Mouse (Mus musculus) CH12.LX (cell line): Measurements from ENCODE around the gene Iqschfp. TPM values are rescaled to one million over a fixed set of nuclear protein-coding genes. Genes with fewer than 3 reads are reported as not detected.

ENCODE experiments used
- DNase-seq: peaks from one replicate; pipeline ENCODE4 v3.0.0-alpha.2; 2013; ENCODE audit errors: extremely low read depth
- H3K27ac ChIP-seq: 2 replicates; pipeline ENCODE4 v1.5.1; 2012; ENCODE audit warnings: low read depth, mild to moderate bottlenecking, control low read depth, moderate library complexity; ENCODE audit not compliant: insufficient read depth
- H3K27me3 ChIP-seq: replicated peaks from 2 replicates; pipeline ENCODE3; 2012; ENCODE audit warnings: inconsistent platforms
- H3K36me3 ChIP-seq, 2 experiments: replicated peaks in 1 of 2; 2 replicates each; pipeline versions ENCODE3 to v1.6.1; 2012; ENCODE audit warnings: inconsistent platforms in 1 of 2, low read length in 1 of 2, mild to moderate bottlenecking in 1 of 2, mixed read lengths in 1 of 2, moderate library complexity in 1 of 2; ENCODE audit not compliant: control insufficient read depth in 1 of 2, insufficient read depth in 1 of 2
- H3K4me1 ChIP-seq, 2 experiments: 2 replicates each; pipeline ENCODE4 v1.6.1; 2012; ENCODE audit warnings: inconsistent platforms in 1 of 2, moderate library complexity in 1 of 2; ENCODE audit not compliant: insufficient read depth in 2 of 2, control insufficient read depth in 1 of 2
- H3K4me2 ChIP-seq: 2 replicates; pipeline ENCODE4 v1.6.1; 2012; ENCODE audit warnings: low read depth, mild to moderate bottlenecking, control low read depth; ENCODE audit not compliant: poor library complexity, insufficient read depth, severe bottlenecking
- H3K4me3 ChIP-seq, 3 experiments: fragments of 150-350 bp in 1 of 3; sonication (generic) in 1 of 3; replicated peaks in 1 of 3; 2 replicates each; pipeline versions ENCODE3 to v1.5.1; 2011 to 2012; ENCODE audit warnings: low read depth in 2 of 3, low read length in 2 of 3, mild to moderate bottlenecking in 2 of 3, moderate library complexity in 2 of 3, control low read depth in 1 of 3, improper control_type of control experiment in 1 of 3, inconsistent platforms in 1 of 3, mixed read lengths in 1 of 3; ENCODE audit not compliant: poor library complexity in 1 of 3
- H3K79me2 ChIP-seq: replicated peaks from 2 replicates; pipeline ENCODE4 v1.6.1; 2012; ENCODE audit warnings: mild to moderate bottlenecking, moderate library complexity; ENCODE audit not compliant: control insufficient read depth, poor library complexity, insufficient read depth, severe bottlenecking; ENCODE audit errors: extremely low read depth
- H3K9ac ChIP-seq: 2 replicates; pipeline ENCODE4 v1.6.1; 2012; ENCODE audit warnings: low read depth, mild to moderate bottlenecking, control low read depth, moderate library complexity; ENCODE audit not compliant: insufficient read depth
- H3K9me3 ChIP-seq: replicated peaks from 2 replicates; pipeline ENCODE3; 2012; ENCODE audit warnings: low read length, inconsistent platforms, mixed read lengths
- BHLHE40 ChIP-seq: IDR thresholded peaks from 2 replicates; pipeline ENCODE4 v1.6.1; 2011; ENCODE audit warnings: mild to moderate bottlenecking, low read depth, low read length, improper control_type of control experiment
- CHD1 ChIP-seq: IDR thresholded peaks from 2 replicates; pipeline ENCODE4 v1.6.1; 2012; ENCODE audit warnings: low read depth, low read length, improper control_type of control experiment, inconsistent platforms
- CHD2 ChIP-seq: IDR thresholded peaks from 2 replicates; pipeline ENCODE4 v1.6.1; 2011; ENCODE audit warnings: low read length, improper control_type of control experiment
- CTCF ChIP-seq, 2 experiments: IDR thresholded peaks in 1 of 2; conservative IDR thresholded peaks in 1 of 2; 2 replicates each; pipeline ENCODE4 v1.5.1; 2011 to 2012; ENCODE audit warnings: low read depth in 2 of 2, low read length in 2 of 2, improper control_type of control experiment in 1 of 2, inconsistent platforms in 1 of 2, mild to moderate bottlenecking in 1 of 2, moderate library complexity in 1 of 2
- E2F4 ChIP-seq: IDR thresholded peaks from 2 replicates; pipeline ENCODE4 v1.6.1; 2011; ENCODE audit warnings: low read depth, low read length, improper control_type of control experiment; ENCODE audit not compliant: insufficient replicate concordance
- ELF1 ChIP-seq: IDR thresholded peaks from 2 replicates; pipeline ENCODE4 v1.6.1; 2014; ENCODE audit warnings: low read depth, mild to moderate bottlenecking, inconsistent platforms, low read length, improper control_type of control experiment
- EP300 ChIP-seq: IDR thresholded peaks from 2 replicates; pipeline ENCODE4 v1.6.1; 2011; ENCODE audit warnings: low read length, improper control_type of control experiment
- GABPA ChIP-seq: IDR thresholded peaks from 2 replicates; pipeline ENCODE4 v1.6.1; 2012; ENCODE audit warnings: low read depth, low read length, improper control_type of control experiment, inconsistent platforms; ENCODE audit not compliant: insufficient replicate concordance
- HCFC1 ChIP-seq: IDR thresholded peaks from 2 replicates; pipeline ENCODE4 v1.6.1; 2012; ENCODE audit warnings: low read depth, mild to moderate bottlenecking, inconsistent platforms, low read length, improper control_type of control experiment
- IRF4 ChIP-seq: IDR thresholded peaks from 2 replicates; pipeline ENCODE4 v1.6.1; 2014; ENCODE audit warnings: low read depth, mild to moderate bottlenecking, inconsistent platforms, low read length, improper control_type of control experiment
- JUND ChIP-seq: conservative IDR thresholded peaks from 2 replicates; pipeline ENCODE4 v1.6.1; 2011; ENCODE audit warnings: low read depth, low read length, improper control_type of control experiment
- MAX ChIP-seq: IDR thresholded peaks from 2 replicates; pipeline ENCODE4 v1.6.1; 2011; ENCODE audit warnings: low read length, improper control_type of control experiment
- MEF2A ChIP-seq: IDR thresholded peaks from 2 replicates; pipeline ENCODE4 v1.6.1; 2014; ENCODE audit warnings: low read depth, mild to moderate bottlenecking, inconsistent platforms, low read length, improper control_type of control experiment, borderline replicate concordance
- MYC ChIP-seq: IDR thresholded peaks from 2 replicates; pipeline ENCODE4 v1.6.1; 2011; ENCODE audit warnings: low read depth, mild to moderate bottlenecking, improper control_type of control experiment, low read length
- NRF1 ChIP-seq: IDR thresholded peaks from 2 replicates; pipeline ENCODE4 v1.6.1; 2014; ENCODE audit warnings: low read depth, mild to moderate bottlenecking, inconsistent platforms, low read length, improper control_type of control experiment, moderate library complexity
- PAX5 ChIP-seq: IDR thresholded peaks from 2 replicates; pipeline ENCODE4 v1.6.1; 2012; ENCODE audit warnings: low read length, inconsistent platforms, mixed read lengths
- POLR2A ChIP-seq: IDR thresholded peaks from 2 replicates; pipeline ENCODE4 v1.6.1; 2011; ENCODE audit warnings: low read depth, mild to moderate bottlenecking, improper control_type of control experiment, low read length
- POLR2AphosphoS2 ChIP-seq: IDR thresholded peaks from 2 replicates; pipeline ENCODE4 v1.6.1; 2011; ENCODE audit warnings: low read depth, low read length, improper control_type of control experiment
- SIN3A ChIP-seq: IDR thresholded peaks from 2 replicates; pipeline ENCODE4 v1.6.1; 2012; ENCODE audit warnings: low read length, improper control_type of control experiment, inconsistent platforms
- SMC3 ChIP-seq: IDR thresholded peaks from 2 replicates; pipeline ENCODE4 v1.6.1; 2011; ENCODE audit warnings: low read depth, low read length, improper control_type of control experiment
- TCF12 ChIP-seq: IDR thresholded peaks from 2 replicates; pipeline ENCODE4 v1.6.1; 2014; ENCODE audit warnings: low read depth, mild to moderate bottlenecking, inconsistent platforms, low read length, improper control_type of control experiment
- UBTF ChIP-seq: IDR thresholded peaks from 2 replicates; pipeline ENCODE4 v1.6.1; 2012; ENCODE audit warnings: low read depth, mild to moderate bottlenecking, inconsistent platforms, low read length, improper control_type of control experiment, moderate library complexity
- USF2 ChIP-seq: conservative IDR thresholded peaks from 2 replicates; pipeline ENCODE4 v1.6.1; 2011; ENCODE audit warnings: low read depth, low read length, improper control_type of control experiment
- ZC3H11A ChIP-seq: IDR thresholded peaks from 2 replicates; pipeline ENCODE4 v1.6.1; 2012; ENCODE audit warnings: low read depth, mild to moderate bottlenecking, inconsistent platforms, low read length, improper control_type of control experiment
- ZKSCAN1 ChIP-seq: IDR thresholded peaks from 2 replicates; pipeline ENCODE4 v1.6.1; 2012; ENCODE audit warnings: low read depth, inconsistent platforms, low read length, improper control_type of control experiment, borderline replicate concordance
- ZMIZ1 ChIP-seq: IDR thresholded peaks from 2 replicates; pipeline ENCODE4 v1.6.1; 2012; ENCODE audit warnings: low read depth, mild to moderate bottlenecking, inconsistent platforms, low read length, improper control_type of control experiment
- ZNF384 ChIP-seq: IDR thresholded peaks from 2 replicates; pipeline ENCODE4 v1.6.1; 2012; ENCODE audit warnings: low read depth, low read length, improper control_type of control experiment, inconsistent platforms
- dilution Hi-C: fragments of 300-500 bp; cut with MboI; formaldehyde crosslinking; loops from 2 replicates; pipeline ENCODE4 v1.14.3; 2020; ENCODE audit warnings: low sequenced_read_pairs; ENCODE audit not compliant: extremely low pct_unique_long_range_greater_than_20kb, extremely low pct_ligation_motif_present
- in situ Hi-C: fragments of 300-500 bp; cut with MboI; formaldehyde crosslinking; loops from 3 replicates; pipeline ENCODE4 v1.14.3; 2019; ENCODE audit warnings: low sequenced_read_pairs, low pct_ligation_motif_present, low pct_unique_long_range_greater_than_20kb, mixed read lengths
- polyA plus RNA-seq: library from polyadenylated mRNA; unstranded; fragments of >175 nt; gene quantifications from 2 replicates; pipeline ENCODE4 v1.2.1, GENCODE M21; 2012; ENCODE audit warnings: low read depth; ENCODE audit not compliant: insufficient read length
- total RNA-seq, 2 experiments: library from RNA; depleted of rRNA; stranded (reverse); fragments of 300-350 nt in 1 of 2; fragments of >200 nt in 1 of 2; gene quantifications; 2 replicates each; pipeline ENCODE4 v1.2.3; 2012 to 2014

The Iqschfp gene
- total and polyA plus RNA-seq, 3 experiments: 0.13 to 0.25 TPM; not detected in 1

DNA sequence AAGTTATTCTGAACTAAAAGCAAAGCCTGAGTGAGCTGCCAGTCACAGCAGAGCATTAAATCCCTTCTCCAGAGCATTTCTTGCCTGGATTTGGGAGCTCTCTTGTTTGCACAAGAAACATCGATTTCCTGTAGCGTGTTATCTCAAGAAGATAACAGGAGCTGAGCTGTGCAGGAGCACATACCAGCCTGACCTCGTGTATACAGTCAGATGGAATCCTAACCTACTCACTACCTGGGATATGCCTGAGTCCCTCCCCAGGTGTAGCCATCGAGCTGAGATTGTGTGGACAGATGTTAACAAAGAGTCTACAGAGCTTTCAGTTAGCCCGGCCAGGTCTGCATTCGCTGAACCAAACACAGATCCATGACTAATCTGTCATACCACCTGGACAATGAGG lies 666.7 kb downstream of the Iqschfp start:
- no peak for DNase-seq
- no peaks in the 10 kb centered on the region for H3K27me3 ChIP-seq
- no peaks in the 10 kb centered on the region for H3K79me2 ChIP-seq
- no peaks in the 10 kb centered on the region for H3K9me3 ChIP-seq
- in situ Hi-C loops (no loop called here), dilution Hi-C loops (no loop called here)
- peaks cover 0 to 12% of the 10 kb centered on the region in 2 experiments; a peak in 2 of 4 replicates for H3K4me1 ChIP-seq
- no peak overlapping the region for H3K27ac ChIP-seq
- H3K36me3 ChIP-seq: no peaks in the 10 kb centered on the region
- no peak overlapping the region for H3K9ac ChIP-seq
- no peak overlapping the region for H3K4me3 ChIP-seq
- H3K4me2 ChIP-seq: no peak overlapping the region
- TF ChIP-seq UBTF (no peak), NRF1 (no peak), TCF12 (no peak), E2F4 (no peak), MEF2A (no peak), SMC3 (no peak), JUND (no peak), POLR2A (no peak), BHLHE40 (no peak), PAX5 (no peak), CTCF (conservative IDR thresholded peaks at IDR 0.05 in 1 of 2, IDR thresholded peaks at IDR 0.05 in 1 of 2; ENCODE audit: low read depth in 2 of 2, low read length in 2 of 2) (no peak), ZKSCAN1 (no peak)
- TF ChIP-seq, all 38 proteins: peak for 0

GRCm38 (mm10) chr3:68560057-68560456 lies 668.0 kb downstream of the Iqschfp start:
- no peak overlapping the region for H3K27ac ChIP-seq
- H3K79me2 ChIP-seq: no peaks in the 10 kb centered on the region
- in situ Hi-C loops: no loop called here
- H3K4me3 ChIP-seq: no peak overlapping the region
- H3K9me3 ChIP-seq: no peaks in the 10 kb centered on the region
- peaks cover 0 to 19% of the 10 kb centered on the region in 2 experiments; a peak in 2 of 4 replicates for H3K4me1 ChIP-seq
- no peak overlapping the region for H3K9ac ChIP-seq
- no peaks in the 10 kb centered on the region for H3K36me3 ChIP-seq
- dilution Hi-C loops: no loop called here
- no peak for TF ChIP-seq IRF4
- TF ChIP-seq MAX: no peak
- no peak for TF ChIP-seq SIN3A
- no peak for TF ChIP-seq CHD1
- no peak for TF ChIP-seq EP300
- TF ChIP-seq ZNF384: no peak
- TF ChIP-seq ELF1: no peak
- no peak for TF ChIP-seq HCFC1
- no peak for TF ChIP-seq POLR2AphosphoS2
- no peak for TF ChIP-seq GABPA
- no peak for TF ChIP-seq BHLHE40
- no peak for TF ChIP-seq USF2
- no peak for TF ChIP-seq PAX5
- no peak for TF ChIP-seq ZC3H11A
- TF ChIP-seq NRF1: no peak
- no peak for TF ChIP-seq CHD2
- no peak for TF ChIP-seq MYC
- TF ChIP-seq ZMIZ1: no peak
- TF ChIP-seq POLR2A: no peak
- no peak for TF ChIP-seq MEF2A
- H3K4me2 ChIP-seq: no peak overlapping the region
- H3K27me3 ChIP-seq: no peaks in the 10 kb centered on the region
- no peak for DNase-seq
